Mouse (Mus musculus) stomach, postnatal 0 days (tissue): ENCODE measurements around the gene Gm45140. TPM values are rescaled to one million over a fixed set of nuclear protein-coding genes. Genes with fewer than 3 reads are reported as not detected.
A peak's percentile ranks its signal among the peaks of the same experiment; 100 is the strongest.

Experiments used
- ATAC-seq: fragments of 200-750 bp; cut with Nextera tagmentation; 2 replicates; pipeline ENCODE4 v1.8.0; 2017; ENCODE audit not compliant: low FRiP score, low TSS enrichment
- DNase-seq: peaks from one replicate; pipeline ENCODE4 v3.0.0-alpha.2; 2016; ENCODE audit warnings: low spot score
- H3K27ac ChIP-seq: fragments of 300-500 bp; sonication (generic); replicated peaks from 2 replicates; pipeline ENCODE4 v1.5.1; 2014; ENCODE audit warnings: mild to moderate bottlenecking, control low read depth
- H3K27me3 ChIP-seq: fragments of 300-500 bp; sonication (generic); 2 replicates; pipeline ENCODE4 v1.6.1; 2014; ENCODE audit warnings: low read length; ENCODE audit not compliant: control insufficient read depth, insufficient read depth
- H3K36me3 ChIP-seq: fragments of 300-500 bp; sonication (generic); 2 replicates; pipeline ENCODE4 v1.6.1; 2014; ENCODE audit warnings: low read length, mixed read lengths; ENCODE audit not compliant: control insufficient read depth, insufficient read depth
- H3K4me1 ChIP-seq: fragments of 300-500 bp; sonication (generic); replicated peaks from 2 replicates; pipeline ENCODE4 v1.6.1; 2014; ENCODE audit warnings: antibody characterized with exemption; ENCODE audit not compliant: control insufficient read depth, insufficient read depth
- H3K4me2 ChIP-seq: fragments of 300-500 bp; sonication (generic); replicated peaks from 2 replicates; pipeline ENCODE4 v1.6.1; 2014; ENCODE audit warnings: low read depth, mild to moderate bottlenecking, control low read depth, moderate library complexity
- H3K4me3 ChIP-seq: fragments of 300-500 bp; sonication (generic); 2 replicates; pipeline ENCODE4 v1.5.1; 2014; ENCODE audit warnings: low read depth, low read length, control low read depth
- H3K9ac ChIP-seq: fragments of 300-500 bp; sonication (generic); 2 replicates; pipeline ENCODE4 v1.6.1; 2014; ENCODE audit warnings: mild to moderate bottlenecking, low read length, control low read depth, mixed read lengths
- H3K9me3 ChIP-seq: fragments of 300-500 bp; sonication (generic); 2 replicates; pipeline ENCODE4 v1.6.1; 2016; ENCODE audit warnings: low read length; ENCODE audit not compliant: control insufficient read depth
- CTCF ChIP-seq: IDR thresholded peaks from 2 replicates; pipeline ENCODE4 v1.5.1; 2016; ENCODE audit warnings: antibody characterized with exemption, low read depth, mild to moderate bottlenecking, moderate library complexity
- EP300 ChIP-seq: optimal IDR thresholded peaks from 2 replicates; pipeline ENCODE3; 2016; ENCODE audit warnings: antibody characterized with exemption
- WGBS: fragments of 180-500 bp; shearing (Covaris S2); extraction: QIAGEN DNeasy Blood & Tissue Kit; methylation state at CpG from one replicate; pipeline ENCODE4 v1.1.7; 2014; 5-methylcytosine and 5-hydroxymethylcytosine counted together
- polyA plus RNA-seq: library from polyadenylated mRNA; unstranded; fragments of >200 nt; fragmentation: Nextera tagmentation; extraction: Ambion mirVana; gene quantifications from 2 replicates; pipeline ENCODE4 v1.2.1, GENCODE M21; 2015

Gm45140 gene
- polyA plus RNA-seq, 1 experiment from 2014 or later, result 1.9 TPM

- DNase-seq (no peak), ATAC-seq (no peak)
- Histone ChIP-seq H3K36me3 (peaks cover 3% of the 10 kb centered on the region; the same call in 1 of the 2 replicates), H3K27ac (peak overlapping the region; percentile 95), H3K9ac (no peak overlapping the region; the same call in 1 of the 2 replicates), H3K27me3 (no peaks in the 10 kb centered on the region), H3K9me3 (no peaks in the 10 kb centered on the region), H3K4me3 (peak overlapping the region; percentile 86; the same call in 1 of the 2 replicates), H3K4me1 (no peaks in the 10 kb centered on the region), H3K4me2 (peak overlapping the region; percentile 88)
- TF ChIP-seq EP300, result no peak
- TF ChIP-seq CTCF, result no peak
- 86% methylated on average over 1 of the region's 1 CpGs for WGBS
Observed at GRCm38 (mm10) chr6:87812656-87813055, 22.9 kb downstream of the Gm45140 start.

GRCm38 (mm10) chr6:87811675-87812338, 23.8 kb downstream of the Gm45140 start, which contains the start of gene Rab43:
TSS of gene Rab43 (minus strand) at chr6:87812164.
- ATAC-seq (peak; percentile 95), DNase-seq (peak; percentile 94)
- Histone ChIP-seq H3K9me3 (no peaks in the 10 kb centered on the region), H3K36me3 (no peaks in the 10 kb centered on the region), H3K9ac (peak within 1 kb of the TSS; percentile 87), H3K27me3 (no peaks in the 10 kb centered on the region), H3K4me1 (no peaks in the 10 kb centered on the region), H3K27ac (peak within 1 kb of the TSS; percentile 95), H3K4me2 (peak within 1 kb of the TSS; percentile 88), H3K4me3 (peak within 1 kb of the TSS; percentile 86)
- TF ChIP-seq EP300, result no peak
- peak; percentile 56 for TF ChIP-seq CTCF
- WGBS, result under 1% methylated on average over 39 of the region's 56 CpGs

- Histone ChIP-seq H3K9ac (peak overlapping the region; percentile 87), H3K36me3 (no peaks in the 10 kb centered on the region), H3K4me1 (no peaks in the 10 kb centered on the region), H3K27ac (peak overlapping the region; percentile 95), H3K4me3 (peak overlapping the region; percentile 86), H3K9me3 (no peaks in the 10 kb centered on the region), H3K27me3 (no peaks in the 10 kb centered on the region), H3K4me2 (peak overlapping the region; percentile 88)
- under 1% methylated on average over 77 of the region's 77 CpGs for WGBS
- no peak for TF ChIP-seq CTCF
- DNase-seq (peak; percentile 72), ATAC-seq (peak; percentile 45)
Observed at GRCm38 (mm10) chr6:87810713-87811669, 24.6 kb downstream of the Gm45140 start.

- no peak for TF ChIP-seq EP300
- Histone ChIP-seq H3K4me1 (no peaks in the 10 kb centered on the region), H3K9me3 (no peaks in the 10 kb centered on the region), H3K9ac (peak overlapping the region; percentile 87), H3K27me3 (no peaks in the 10 kb centered on the region), H3K4me2 (peak overlapping the region; percentile 88), H3K27ac (no peak overlapping the region), H3K36me3 (no peaks in the 10 kb centered on the region), H3K4me3 (peak overlapping the region; percentile 86)
- DNase-seq (no peak), ATAC-seq (no peak)
- 36% methylated on average over 6 of the region's 6 CpGs for WGBS
Observed at GRCm38 (mm10) chr6:87810311-87810710, 25.3 kb downstream of the Gm45140 start.

- 74% methylated on average over 6 of the region's 6 CpGs for WGBS
- H3K4me1 ChIP-seq, result no peaks in the 10 kb centered on the region
- no peak for TF ChIP-seq EP300
- TF ChIP-seq CTCF, result no peak
- ATAC-seq (peak; percentile 27; the same call in 1 of the 2 replicates), DNase-seq (peak; percentile 48)
- H3K27ac ChIP-seq, result peak overlapping the region; percentile 36; the same call in 1 of the 2 replicates
- no peak overlapping the region for H3K9ac ChIP-seq
- peak overlapping the region; percentile 86; the same call in 1 of the 2 replicates for H3K4me3 ChIP-seq
- no peaks in the 10 kb centered on the region for H3K36me3 ChIP-seq
- no peaks in the 10 kb centered on the region for H3K9me3 ChIP-seq
- H3K4me2 ChIP-seq, result peak overlapping the region; percentile 88; the same call in 1 of the 2 replicates
- H3K27me3 ChIP-seq, result no peaks in the 10 kb centered on the region
Observed at GRCm38 (mm10) chr6:87809651-87810161, 25.9 kb downstream of the Gm45140 start.
